Mouse (Mus musculus): ENCODE measurements around the gene Sema4c. TPM values are rescaled to one million over a fixed set of nuclear protein-coding genes. Genes with fewer than 3 reads are reported as not detected.

The Sema4c gene
- total RNA-seq, 2 experiments from 2014 or later: 0.17 to 0.70 TPM

DNA sequence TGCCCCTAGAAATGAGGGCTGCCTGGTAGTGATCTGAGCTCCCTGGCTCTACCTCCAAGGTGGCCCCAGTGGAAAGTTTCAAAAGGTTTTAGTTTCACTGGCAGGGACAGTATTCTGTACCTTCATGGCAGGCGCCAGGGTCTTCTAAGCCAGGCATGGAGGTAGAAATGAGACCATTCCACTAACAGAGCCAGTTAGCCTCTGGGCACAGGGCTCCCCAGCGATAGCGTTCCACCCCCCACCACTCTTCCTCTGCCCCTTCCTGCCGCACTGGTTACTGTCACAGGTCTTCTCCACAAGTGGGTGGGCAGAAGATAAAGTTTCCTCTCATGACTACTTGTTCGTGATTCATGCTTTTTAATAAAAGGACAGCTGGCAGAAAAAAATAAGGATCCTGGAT, 1.7 kb upstream of the Sema4c start:
- ATAC-seq (replicated peaks; ENCODE audit: low FRiP score, low TSS enrichment, poor library complexity, severe bottlenecking): no peak

DNA sequence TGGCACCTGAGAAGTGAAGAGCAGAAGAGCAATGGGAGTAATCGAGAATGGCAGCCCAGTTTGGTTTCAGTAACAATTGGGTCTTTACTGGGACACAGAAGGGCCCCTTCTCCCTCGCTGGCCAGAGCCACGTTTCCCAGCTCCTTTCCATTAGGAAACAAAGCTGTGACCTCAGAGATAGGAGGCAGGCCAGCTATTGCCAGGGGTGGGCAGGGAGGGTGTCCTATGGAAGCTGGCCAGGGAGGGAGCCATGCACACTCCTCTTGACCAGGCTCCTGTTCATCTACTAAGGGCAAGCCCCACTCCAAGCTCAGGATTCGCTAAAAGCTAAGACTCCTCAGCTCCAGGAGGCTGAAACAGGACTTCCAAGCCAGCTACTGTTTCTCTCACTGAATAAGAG, 1.1 kb upstream of the Sema4c start:
- ATAC-seq (replicated peaks; ENCODE audit: low FRiP score, low TSS enrichment, poor library complexity, severe bottlenecking): no peak

DNA sequence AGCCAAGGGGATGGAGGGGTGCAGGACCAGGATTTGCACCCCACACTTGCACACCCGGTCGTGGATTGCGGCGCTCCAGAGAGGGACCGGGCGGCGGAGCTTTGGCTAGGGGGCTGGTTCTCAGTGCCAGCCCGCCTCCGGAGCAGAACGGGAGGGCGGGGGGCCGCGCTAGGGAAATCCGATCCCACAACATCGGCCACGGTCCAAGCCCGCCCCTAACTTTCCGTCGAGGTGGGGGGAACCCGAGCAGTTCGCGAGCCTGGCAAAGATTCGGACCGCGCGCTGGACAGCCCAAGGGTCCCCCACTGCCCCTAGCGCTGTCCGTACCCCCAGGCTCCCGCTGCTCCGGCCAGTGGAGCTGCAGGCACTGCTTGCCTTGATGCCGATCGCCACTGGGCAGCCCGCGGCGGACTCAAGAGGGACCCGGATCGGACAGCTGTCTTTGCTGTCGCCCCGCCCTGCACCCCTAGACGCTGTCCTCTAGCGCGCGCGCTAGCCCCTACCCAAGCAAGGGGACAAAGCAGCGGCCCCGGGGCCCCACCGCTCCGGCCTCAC, 615 bp downstream of the Sema4c start:
- 0 out of 2 replicates have a peak, but pooled peaks have one; percentile 3 for ATAC-seq (replicated peaks; ENCODE audit: low FRiP score, low TSS enrichment, poor library complexity, severe bottlenecking)

DNA sequence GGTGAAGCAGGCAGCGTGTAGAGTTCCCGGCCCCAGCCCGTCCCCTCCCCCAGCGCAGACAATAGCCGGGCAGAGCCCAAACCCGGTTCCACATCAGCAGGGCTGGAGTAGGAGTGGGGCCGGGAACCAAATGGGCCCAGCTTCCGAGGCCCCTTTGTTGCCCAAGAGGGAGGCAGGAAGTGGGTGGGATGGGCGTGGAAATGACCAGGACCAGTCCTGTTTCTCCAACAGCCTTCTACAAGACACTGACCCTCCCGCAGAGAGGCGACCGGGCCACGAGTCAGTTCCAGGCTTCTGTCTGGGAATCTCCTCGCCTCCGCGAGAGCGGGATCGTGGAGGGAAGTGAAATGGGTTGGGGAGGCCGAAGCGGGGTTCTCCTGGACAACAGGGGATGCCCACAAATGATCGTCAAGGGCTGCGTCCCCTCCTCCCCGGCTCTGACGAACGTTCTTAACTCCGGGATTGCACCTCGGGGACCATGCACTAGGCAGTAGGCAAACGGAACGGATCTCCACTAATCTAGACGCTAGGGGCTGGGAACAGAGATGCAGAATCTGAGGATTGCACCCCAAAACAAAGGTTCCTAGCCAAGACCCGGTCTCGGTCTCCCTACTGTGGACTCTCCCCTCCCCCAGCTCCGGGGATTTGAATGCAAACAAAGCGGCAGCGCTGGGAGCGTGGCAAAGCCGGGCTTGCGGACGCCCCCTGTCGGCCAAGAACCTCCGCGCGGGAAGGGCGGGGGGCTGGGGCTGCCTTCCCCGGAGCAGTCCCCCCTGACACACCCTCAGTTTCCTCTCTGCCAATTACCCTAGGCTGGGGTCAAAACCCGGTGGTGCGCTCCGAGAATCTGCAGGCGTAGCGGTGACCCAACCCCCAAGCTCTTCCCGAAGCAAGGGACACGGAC, 1.3 kb downstream of the Sema4c start:
- ATAC-seq (replicated peaks; ENCODE audit: low FRiP score, low TSS enrichment, poor library complexity, severe bottlenecking): peak; percentile 42

DNA sequence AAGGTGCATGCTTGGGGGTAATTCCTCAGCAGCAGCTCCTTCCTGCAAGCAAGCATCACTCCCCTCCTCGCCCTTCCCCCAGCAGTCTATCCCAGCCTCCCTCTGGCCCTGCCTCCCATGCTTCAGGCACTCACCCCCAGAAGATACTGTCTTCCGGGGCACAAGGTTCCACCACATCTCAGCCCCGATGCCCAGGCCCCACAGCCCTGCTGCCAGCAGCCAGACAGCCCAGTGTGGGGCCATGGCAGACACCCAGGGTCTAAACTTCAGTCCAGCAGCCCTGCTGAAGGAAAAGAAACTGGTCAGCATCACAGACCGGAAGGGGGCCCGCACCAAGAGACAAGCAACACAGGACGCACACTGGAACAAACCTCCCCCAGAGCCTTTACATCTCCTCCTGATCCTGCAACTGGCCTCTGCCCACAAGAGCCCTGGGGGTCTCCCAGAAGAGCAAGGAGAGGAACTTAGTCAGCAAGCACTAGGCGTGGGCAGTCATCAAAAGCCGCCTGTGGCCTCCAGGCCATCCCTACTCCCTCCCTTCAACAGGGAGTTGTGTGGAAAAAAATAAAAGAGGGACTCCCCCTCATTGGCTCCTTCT, 2.3 kb downstream of the Sema4c start:
- no peak for ATAC-seq (replicated peaks; ENCODE audit: low FRiP score, low TSS enrichment, poor library complexity, severe bottlenecking)

DNA sequence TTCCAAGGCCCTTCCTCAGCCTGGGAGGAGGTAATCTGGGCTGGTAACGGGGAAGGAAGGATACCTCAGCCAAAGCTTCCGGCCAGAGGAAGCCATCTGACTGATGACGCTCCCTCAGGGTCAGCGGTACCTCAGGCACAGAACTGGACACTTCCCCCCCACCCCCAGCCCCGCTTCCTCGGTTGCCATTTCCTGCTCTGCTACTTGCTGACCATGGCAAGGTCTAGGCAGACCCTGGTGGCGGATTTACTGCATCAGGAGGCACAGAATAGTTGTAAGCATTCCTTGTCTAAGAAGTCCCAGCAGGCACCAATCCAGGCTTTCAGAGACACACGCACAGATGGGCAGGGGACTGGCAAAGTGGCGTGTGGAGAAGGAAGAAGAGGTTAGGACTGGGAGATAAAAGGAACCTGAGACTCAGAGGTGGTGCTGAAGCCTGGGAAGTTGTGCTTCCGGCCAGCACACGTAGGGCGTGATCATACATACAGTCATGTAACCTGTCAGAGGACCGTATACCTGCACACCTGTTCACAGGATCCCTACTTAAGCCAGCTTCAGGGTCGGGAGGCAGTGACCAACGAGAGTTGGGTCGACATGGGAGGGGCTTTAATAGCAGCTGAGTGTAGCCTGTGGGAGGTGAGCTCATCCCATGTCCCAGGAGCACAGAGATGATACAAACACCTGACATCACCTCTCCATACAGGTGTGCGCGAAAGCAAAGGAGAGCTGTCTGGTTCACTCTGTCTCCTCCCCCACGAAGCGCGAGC, 3.3 kb downstream of the Sema4c start:
- ATAC-seq (replicated peaks; ENCODE audit: low FRiP score, low TSS enrichment, poor library complexity, severe bottlenecking): no peak

DNA sequence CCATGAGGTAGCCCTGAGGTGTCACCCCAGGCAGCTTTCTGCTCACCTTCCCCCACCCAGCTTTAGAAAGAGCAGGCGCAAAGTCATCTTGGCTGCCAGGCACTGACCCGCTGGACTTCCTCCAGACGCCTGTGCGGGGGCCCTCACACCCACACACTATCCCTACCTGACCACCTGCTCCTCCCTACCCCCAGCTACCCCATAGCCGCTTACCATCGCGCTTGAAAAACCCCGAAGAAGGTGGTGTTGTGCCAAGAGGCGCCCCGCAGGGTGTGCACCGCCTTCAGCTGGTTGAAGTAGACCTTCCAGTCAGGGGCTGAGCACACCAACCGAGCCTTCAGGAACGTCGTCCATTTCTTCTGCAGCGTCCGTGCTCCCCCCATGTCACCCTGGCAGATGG, 5.6 kb downstream of the Sema4c start:
- no peak for ATAC-seq (replicated peaks; ENCODE audit: low FRiP score, low TSS enrichment, poor library complexity, severe bottlenecking)

DNA sequence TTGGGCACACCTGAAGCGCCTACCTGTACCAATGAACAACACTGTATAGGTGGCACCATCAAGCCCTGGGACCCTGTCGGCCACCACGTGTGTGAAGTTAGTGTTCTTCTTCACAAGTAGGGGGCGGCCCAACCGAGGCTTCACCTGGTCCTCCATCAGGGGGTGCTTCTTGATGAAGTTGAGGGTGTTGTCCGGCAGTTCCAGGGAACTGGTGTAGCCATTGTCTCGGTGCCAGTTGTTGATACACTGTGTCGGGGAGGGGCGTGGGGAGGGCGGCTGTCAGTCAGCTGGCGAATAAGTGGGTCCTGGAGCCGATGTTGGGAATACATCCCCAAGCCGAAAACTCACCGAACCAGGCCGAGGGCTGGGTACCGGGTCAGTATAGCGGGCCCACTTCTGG, 6.2 kb downstream of the Sema4c start:
- ATAC-seq (replicated peaks; ENCODE audit: low FRiP score, low TSS enrichment, poor library complexity, severe bottlenecking): no peak

DNA sequence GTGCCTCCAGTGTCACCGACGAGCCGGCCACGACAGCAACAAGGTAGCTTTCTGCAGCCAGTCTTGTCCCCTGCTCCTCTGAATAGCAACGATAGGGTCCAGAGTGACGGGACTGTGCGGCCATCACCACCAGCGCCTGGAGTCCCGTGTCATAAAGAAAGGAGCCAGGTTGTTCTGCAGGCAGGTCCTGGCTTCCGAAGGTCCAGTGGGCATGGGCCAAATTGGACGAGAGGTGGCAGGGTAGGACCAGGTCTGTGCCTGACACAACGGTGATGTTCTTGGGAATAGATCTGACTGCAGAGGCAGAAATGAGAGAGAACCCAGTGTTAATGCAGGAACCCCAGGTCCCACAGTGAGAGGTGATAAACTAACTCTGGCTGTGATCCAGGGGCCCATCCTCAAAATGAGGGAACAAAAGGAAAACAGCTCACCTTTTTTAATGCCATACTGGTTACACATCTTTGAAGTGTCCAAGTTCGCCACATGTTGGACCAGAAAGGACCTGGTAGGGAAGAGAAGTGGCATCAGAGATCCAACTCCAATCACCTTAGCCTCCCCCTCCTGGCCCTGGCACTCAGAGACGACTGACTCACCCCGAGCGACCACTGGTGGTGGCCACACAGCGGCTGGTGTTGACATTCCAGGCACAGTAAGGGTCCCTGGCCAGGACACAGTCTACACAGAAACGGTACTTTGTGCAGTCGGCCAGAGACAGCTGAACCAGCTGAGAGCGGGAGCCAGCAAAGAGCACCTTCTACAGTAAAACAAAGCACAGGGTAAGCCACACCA, 7.9 kb downstream of the Sema4c start:
- no peak for ATAC-seq (replicated peaks; ENCODE audit: low FRiP score, low TSS enrichment, poor library complexity, severe bottlenecking)

DNA sequence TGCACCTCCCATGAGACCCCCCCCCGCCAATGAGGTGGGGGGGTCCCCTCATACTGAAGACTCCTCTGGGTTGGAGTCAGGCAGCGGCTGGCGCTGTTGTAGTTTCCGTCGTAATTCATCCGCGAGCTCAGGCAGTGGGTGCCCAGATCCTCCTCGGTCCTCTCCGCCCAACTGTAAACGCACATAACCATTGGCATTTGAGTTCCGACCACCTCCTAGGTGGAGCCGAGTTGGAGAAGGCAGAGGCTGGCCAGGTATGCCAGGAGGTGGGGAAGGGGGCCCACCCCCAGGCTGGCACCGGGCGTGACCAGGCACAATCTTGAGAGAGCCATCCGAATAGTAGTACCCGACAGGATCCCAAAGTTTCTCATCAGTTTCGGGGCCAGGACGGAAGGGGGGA, 8.7 kb downstream of the Sema4c start:
- no peak for ATAC-seq (replicated peaks; ENCODE audit: low FRiP score, low TSS enrichment, poor library complexity, severe bottlenecking)

DNA sequence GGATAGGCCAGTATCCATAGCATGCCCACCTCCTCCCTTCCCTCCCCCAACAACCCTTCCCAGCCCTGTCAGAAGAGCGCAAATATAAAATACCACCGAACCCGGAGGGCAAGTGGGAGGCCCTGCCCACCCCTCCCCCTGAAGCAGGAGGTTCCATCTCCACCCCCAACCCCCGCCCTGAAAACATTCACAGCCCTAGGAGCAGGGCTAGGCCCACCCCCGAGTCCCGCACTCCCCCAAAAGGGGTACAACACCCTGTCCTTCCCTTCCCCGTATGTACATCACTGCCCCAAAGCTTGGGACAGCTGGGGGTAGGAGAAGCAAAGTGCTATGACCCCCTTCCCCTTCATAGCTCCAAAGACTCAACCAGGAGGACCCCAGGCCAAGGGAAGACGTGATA, 9.4 kb downstream of the Sema4c start:
- ATAC-seq (replicated peaks; ENCODE audit: low FRiP score, low TSS enrichment, poor library complexity, severe bottlenecking): no peak

DNA sequence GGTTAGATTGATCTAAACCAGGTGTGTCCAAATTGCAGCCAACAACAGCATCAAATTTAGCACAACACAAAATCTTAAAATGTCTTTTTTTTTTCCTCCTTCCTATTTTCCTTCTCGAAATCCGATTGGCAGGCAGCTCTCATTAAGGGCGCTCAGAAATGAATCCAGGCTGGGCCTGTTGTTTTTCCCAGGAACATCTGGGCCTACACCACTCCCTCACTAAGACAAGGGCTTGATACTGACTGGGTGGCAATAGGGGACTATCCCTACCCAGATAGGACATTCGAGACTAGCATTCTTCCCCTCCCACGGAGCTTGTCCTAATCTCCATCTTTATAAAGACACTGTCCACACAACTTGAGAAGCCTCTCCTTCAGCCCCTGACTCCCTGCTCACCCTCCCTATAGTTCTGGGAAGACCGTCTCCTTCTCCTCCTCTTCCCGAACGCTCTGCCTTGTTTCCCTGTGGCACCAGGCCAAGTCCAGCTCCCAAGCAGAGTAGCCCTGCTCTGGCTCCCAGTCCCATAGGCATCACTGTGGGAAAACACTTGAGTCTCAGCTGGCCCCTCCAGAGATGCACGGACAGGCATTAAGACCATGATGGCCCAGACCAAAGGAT, 10.1 kb downstream of the Sema4c start:
- ATAC-seq (replicated peaks; ENCODE audit: low FRiP score, low TSS enrichment, poor library complexity, severe bottlenecking): no peak

DNA sequence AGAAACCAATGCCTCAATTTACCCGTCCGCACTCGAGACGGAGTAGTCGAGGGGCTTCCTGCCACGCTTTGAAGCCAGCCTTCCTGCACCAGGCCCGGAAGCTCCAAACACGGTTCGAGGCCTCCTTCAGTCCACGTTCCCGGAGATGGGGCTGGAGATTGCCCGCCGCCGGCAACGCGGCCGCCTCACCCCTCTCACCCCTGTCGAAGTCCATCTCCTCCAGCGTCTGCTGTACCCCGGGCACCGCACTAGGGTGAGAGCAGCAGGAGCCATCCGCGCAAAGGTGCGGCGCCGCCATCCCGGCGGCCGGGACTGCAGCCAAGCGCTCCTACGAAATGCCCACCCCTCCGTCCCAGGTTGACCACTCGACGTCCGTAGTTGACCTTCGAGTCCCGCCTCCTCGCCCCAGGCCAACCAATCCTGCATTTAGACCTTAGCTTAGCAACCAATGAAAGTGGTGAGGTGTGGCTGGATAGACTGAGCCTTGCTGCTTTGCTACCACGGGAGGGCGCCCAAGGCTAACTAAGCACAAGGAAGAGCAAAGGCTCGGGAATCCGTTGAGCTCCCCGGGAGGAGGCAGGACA, 11.2 kb downstream of the Sema4c start, which contains the start of gene Ankrd39:
Ankrd39 (minus strand) TSS at position 558 of the 584 bp plus-strand sequence.
- ATAC-seq (replicated peaks; ENCODE audit: low FRiP score, low TSS enrichment, poor library complexity, severe bottlenecking): peak; percentile 99

DNA sequence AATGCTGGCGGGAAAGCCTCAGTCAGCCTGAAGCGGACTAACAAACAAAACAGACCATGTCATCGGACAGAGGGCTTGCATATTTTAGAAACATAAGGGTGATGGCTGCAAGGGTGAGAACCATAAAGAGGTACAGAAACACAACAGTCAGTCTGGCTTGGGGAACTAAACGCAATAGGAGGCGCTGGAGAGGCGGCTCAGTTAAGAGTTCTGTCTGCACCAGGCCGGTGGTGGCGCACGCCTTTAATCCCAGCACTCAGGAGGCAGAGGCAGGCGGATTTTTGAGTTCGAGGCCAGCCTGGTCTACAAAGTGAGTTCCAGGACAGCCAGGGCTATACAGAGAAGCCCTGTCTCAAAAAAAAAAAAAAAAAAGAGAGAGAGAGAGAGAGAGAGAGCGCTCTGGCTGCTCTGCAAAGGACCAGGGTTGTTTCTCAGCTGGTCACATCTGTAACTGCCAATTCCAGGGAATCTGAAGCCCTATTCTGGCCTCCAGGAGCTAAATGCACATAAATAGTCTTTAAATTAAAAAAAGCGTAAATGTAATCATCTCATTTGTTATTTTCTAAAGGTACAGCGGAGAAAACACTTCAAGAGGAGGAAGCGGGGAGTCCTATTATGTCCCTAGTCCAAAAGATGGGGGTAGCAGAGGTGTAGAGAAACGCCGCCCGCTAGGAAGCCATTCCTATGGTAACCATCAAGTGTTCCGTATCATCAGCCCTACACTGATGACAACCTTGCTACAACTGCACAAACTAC, 12.1 kb downstream of the Sema4c start:
- ATAC-seq (replicated peaks; ENCODE audit: low FRiP score, low TSS enrichment, poor library complexity, severe bottlenecking): no peak

DNA sequence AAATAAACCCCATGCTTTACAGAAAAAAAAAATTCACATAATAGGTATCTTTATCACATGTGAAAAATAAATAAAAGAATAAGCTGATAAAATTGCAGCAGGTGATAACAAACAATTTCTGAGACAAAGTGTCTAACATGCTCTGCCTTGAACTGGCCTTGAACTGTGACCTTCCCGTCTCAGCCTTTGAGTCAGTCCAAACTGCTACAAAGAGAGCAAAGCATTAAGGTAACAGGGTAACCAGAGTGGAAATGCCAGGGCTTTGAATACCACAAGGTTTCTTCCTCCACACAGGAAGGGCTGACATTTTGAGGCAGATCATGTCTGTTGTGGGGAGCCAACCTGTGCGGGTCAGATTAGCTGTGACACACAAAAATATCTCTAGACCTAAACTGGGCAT, 12.8 kb downstream of the Sema4c start:
- no peak for ATAC-seq (replicated peaks; ENCODE audit: low FRiP score, low TSS enrichment, poor library complexity, severe bottlenecking)

DNA sequence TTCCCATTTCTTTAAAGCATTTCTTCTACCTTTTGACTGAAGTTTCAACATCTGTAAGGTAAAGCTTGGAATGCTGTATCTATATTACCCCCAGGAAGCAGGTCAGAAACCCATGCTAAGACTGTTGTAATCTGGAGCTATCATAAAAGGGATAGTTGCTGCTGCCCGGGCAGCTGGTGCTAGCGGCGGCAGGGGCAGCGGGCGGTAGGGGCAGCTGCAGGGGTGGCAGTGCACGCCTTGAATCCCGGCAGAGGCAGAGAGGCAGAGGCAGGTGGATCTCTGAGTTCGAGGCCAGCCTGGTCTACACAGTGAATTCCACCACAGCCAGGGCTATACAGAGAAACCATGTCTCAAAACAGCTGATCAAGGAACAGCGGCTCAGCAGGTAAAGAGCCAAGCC, 15.2 kb downstream of the Sema4c start:
- ATAC-seq (replicated peaks; ENCODE audit: low FRiP score, low TSS enrichment, poor library complexity, severe bottlenecking): no peak

DNA sequence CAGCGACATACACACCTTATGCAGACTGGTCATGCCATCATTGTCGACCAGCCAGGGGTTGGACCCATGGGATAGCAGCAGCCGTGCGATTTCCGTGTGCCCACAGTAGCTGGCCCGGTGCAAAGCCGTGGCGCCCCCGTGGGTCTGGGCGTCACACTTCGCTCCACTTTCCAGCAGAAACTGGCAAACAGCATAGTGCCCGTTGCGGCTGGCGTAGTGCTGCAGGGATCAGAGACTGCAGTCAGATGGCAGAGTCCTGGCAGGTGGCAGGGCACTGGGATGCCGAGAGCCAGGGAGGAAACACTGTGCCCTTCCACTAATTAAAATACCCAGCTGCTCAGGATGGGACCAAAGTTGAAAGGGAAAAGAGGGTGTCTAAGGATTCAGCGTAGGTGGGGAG, 16.3 kb downstream of the Sema4c start:
- no peak for ATAC-seq (replicated peaks; ENCODE audit: low FRiP score, low TSS enrichment, poor library complexity, severe bottlenecking)

DNA sequence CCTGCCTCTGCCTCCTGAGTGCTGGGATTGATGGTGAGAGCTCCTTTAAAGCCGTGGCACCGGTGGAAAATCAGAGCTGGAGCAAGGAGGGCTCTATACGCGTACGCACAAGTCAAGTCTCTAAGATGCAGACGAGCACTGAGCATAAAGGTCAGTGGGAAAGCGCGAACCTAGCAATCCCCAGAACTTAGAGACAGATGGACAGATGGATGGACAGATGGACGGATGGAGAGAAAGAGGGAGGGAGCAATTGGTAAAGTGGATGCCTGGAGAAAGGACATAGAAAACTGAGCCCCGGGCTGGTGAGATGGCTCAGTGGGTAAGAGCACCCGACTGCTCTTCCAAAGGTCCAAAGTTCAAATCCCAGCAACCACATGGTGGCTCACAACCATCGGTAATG, 17.3 kb downstream of the Sema4c start:
- no peak for ATAC-seq (replicated peaks; ENCODE audit: low FRiP score, low TSS enrichment, poor library complexity, severe bottlenecking)

All from megakaryocyte-erythroid progenitor cell, adult 5-6 weeks (primary cell).